Mouse (Mus musculus): ENCODE data around the gene Hist1h1e. TPM values are rescaled to one million over a fixed set of nuclear protein-coding genes. Genes with fewer than 3 reads are reported as not detected.

Hist1h1e gene
- polyA plus RNA-seq, 1 experiment from 2014 or later = 17.6 TPM

- Histone ChIP-seq H3K4me2 (replicated peaks; ENCODE audit: low read depth, low read length) (no peak overlapping the region), H3K36me3 (ENCODE audit: control insufficient read depth, insufficient read depth, low read length) (no peaks in the 10 kb centered on the region), H3K9me3 (ENCODE audit: control insufficient read depth, low read length) (no peaks in the 10 kb centered on the region), H3K4me3 (ENCODE audit: low read length) (no peak overlapping the region), H3K27ac (ENCODE audit: low read depth, low read length) (0 out of 2 replicates have a peak overlapping the region, but pooled peaks have one; percentile 19), H3K4me1 (ENCODE audit: control insufficient read depth, insufficient read depth, low read length) (no peaks in the 10 kb centered on the region), H3K9ac (ENCODE audit: low read depth, low read length) (no peak overlapping the region), H3K27me3 (ENCODE audit: control insufficient read depth, insufficient read depth, low read length) (no peaks in the 10 kb centered on the region)
- peak; percentile 49; the same call in 1 of the 2 replicates for ATAC-seq (ENCODE audit: low FRiP score, low TSS enrichment)
- 55% methylated on average over 3 of the region's 3 CpGs for WGBS
These were observed 10.7 kb downstream of the Hist1h1e start for GRCm38 (mm10) chr13:23611638-23612037.

GRCm38 (mm10) chr13:23610393-23610792 lies 12.0 kb downstream of the Hist1h1e start:
- H3K27me3 ChIP-seq (ENCODE audit: control insufficient read depth, insufficient read depth, low read length) = no peaks in the 10 kb centered on the region
- H3K4me3 ChIP-seq (ENCODE audit: low read length) = no peak overlapping the region
- H3K27ac ChIP-seq (ENCODE audit: low read depth, low read length) = no peak overlapping the region
- ATAC-seq (ENCODE audit: low FRiP score, low TSS enrichment) = no peak
- H3K9me3 ChIP-seq (ENCODE audit: control insufficient read depth, low read length) = no peaks in the 10 kb centered on the region
- no peak overlapping the region for H3K9ac ChIP-seq (ENCODE audit: low read depth, low read length)
- H3K4me2 ChIP-seq (replicated peaks; ENCODE audit: low read depth, low read length) = no peak overlapping the region
- H3K36me3 ChIP-seq (ENCODE audit: control insufficient read depth, insufficient read depth, low read length) = no peaks in the 10 kb centered on the region
- H3K4me1 ChIP-seq (ENCODE audit: control insufficient read depth, insufficient read depth, low read length) = no peaks in the 10 kb centered on the region
- 76% methylated on average over 2 of the region's 2 CpGs for WGBS

- H3K27ac ChIP-seq (ENCODE audit: low read depth, low read length) = no peak overlapping the region
- H3K9ac ChIP-seq (ENCODE audit: low read depth, low read length) = no peak overlapping the region
- no peaks in the 10 kb centered on the region for H3K9me3 ChIP-seq (ENCODE audit: control insufficient read depth, low read length)
- no peaks in the 10 kb centered on the region for H3K36me3 ChIP-seq (ENCODE audit: control insufficient read depth, insufficient read depth, low read length)
- no peaks in the 10 kb centered on the region for H3K27me3 ChIP-seq (ENCODE audit: control insufficient read depth, insufficient read depth, low read length)
- no peak overlapping the region for H3K4me3 ChIP-seq (ENCODE audit: low read length)
- no peaks in the 10 kb centered on the region for H3K4me1 ChIP-seq (ENCODE audit: control insufficient read depth, insufficient read depth, low read length)
- no peak overlapping the region for H3K4me2 ChIP-seq (replicated peaks; ENCODE audit: low read depth, low read length)
- ATAC-seq (ENCODE audit: low FRiP score, low TSS enrichment) = no peak
These were observed 12.5 kb downstream of the Hist1h1e start for GRCm38 (mm10) chr13:23609844-23610243.

- H3K27ac ChIP-seq (ENCODE audit: low read depth, low read length) = no peak overlapping the region
- no peaks in the 10 kb centered on the region for H3K4me1 ChIP-seq (ENCODE audit: control insufficient read depth, insufficient read depth, low read length)
- no peak overlapping the region for H3K9ac ChIP-seq (ENCODE audit: low read depth, low read length)
- no peak for ATAC-seq (ENCODE audit: low FRiP score, low TSS enrichment)
- no peaks in the 10 kb centered on the region for H3K36me3 ChIP-seq (ENCODE audit: control insufficient read depth, insufficient read depth, low read length)
- H3K4me2 ChIP-seq (replicated peaks; ENCODE audit: low read depth, low read length) = no peak overlapping the region
- H3K4me3 ChIP-seq (ENCODE audit: low read length) = no peak overlapping the region
- H3K9me3 ChIP-seq (ENCODE audit: control insufficient read depth, low read length) = no peaks in the 10 kb centered on the region
- WGBS = 75% methylated on average over 4 of the region's 4 CpGs
- H3K27me3 ChIP-seq (ENCODE audit: control insufficient read depth, insufficient read depth, low read length) = no peaks in the 10 kb centered on the region
These were observed 13.1 kb downstream of the Hist1h1e start for GRCm38 (mm10) chr13:23609209-23609608.

GRCm38 (mm10) chr13:23605052-23605451 lies 17.3 kb downstream of the Hist1h1e start:
- H3K27ac ChIP-seq (ENCODE audit: low read depth, low read length) = no peak overlapping the region
- WGBS = 90% methylated on average over 3 of the region's 3 CpGs
- 0 out of 2 replicates have a peak, but pooled peaks have one; percentile 64 for ATAC-seq (ENCODE audit: low FRiP score, low TSS enrichment)

GRCm38 (mm10) chr13:23604452-23604851 lies 17.9 kb downstream of the Hist1h1e start:
- no peak overlapping the region for H3K4me2 ChIP-seq (replicated peaks; ENCODE audit: low read depth, low read length)
- no peaks in the 10 kb centered on the region for H3K27me3 ChIP-seq (ENCODE audit: control insufficient read depth, insufficient read depth, low read length)
- 31% methylated on average over 3 of the region's 3 CpGs for WGBS
- H3K27ac ChIP-seq (ENCODE audit: low read depth, low read length) = no peak overlapping the region
- no peaks in the 10 kb centered on the region for H3K9me3 ChIP-seq (ENCODE audit: control insufficient read depth, low read length)
- peak; percentile 83; the same call in 1 of the 2 replicates for ATAC-seq (ENCODE audit: low FRiP score, low TSS enrichment)
- H3K9ac ChIP-seq (ENCODE audit: low read depth, low read length) = no peak overlapping the region
- no peaks in the 10 kb centered on the region for H3K36me3 ChIP-seq (ENCODE audit: control insufficient read depth, insufficient read depth, low read length)
- no peak overlapping the region for H3K4me3 ChIP-seq (ENCODE audit: low read length)
- no peaks in the 10 kb centered on the region for H3K4me1 ChIP-seq (ENCODE audit: control insufficient read depth, insufficient read depth, low read length)

More at GRCm38 (mm10) chr13:23605052-23605451, 17.3 kb downstream of the Hist1h1e start:
- no peak overlapping the region for H3K4me2 ChIP-seq (replicated peaks; ENCODE audit: low read depth, low read length)
- H3K36me3 ChIP-seq (ENCODE audit: control insufficient read depth, insufficient read depth, low read length) = no peaks in the 10 kb centered on the region
- no peaks in the 10 kb centered on the region for H3K27me3 ChIP-seq (ENCODE audit: control insufficient read depth, insufficient read depth, low read length)
- H3K4me1 ChIP-seq (ENCODE audit: control insufficient read depth, insufficient read depth, low read length) = no peaks in the 10 kb centered on the region
- no peak overlapping the region for H3K4me3 ChIP-seq (ENCODE audit: low read length)
- no peak overlapping the region for H3K9ac ChIP-seq (ENCODE audit: low read depth, low read length)
- no peaks in the 10 kb centered on the region for H3K9me3 ChIP-seq (ENCODE audit: control insufficient read depth, low read length)

GRCm38 (mm10) chr13:23603182-23603699 lies 19.1 kb downstream of the Hist1h1e start:
- Histone ChIP-seq H3K9me3 (ENCODE audit: control insufficient read depth, low read length) (no peaks in the 10 kb centered on the region), H3K36me3 (ENCODE audit: control insufficient read depth, insufficient read depth, low read length) (no peaks in the 10 kb centered on the region), H3K27ac (ENCODE audit: low read depth, low read length) (no peak overlapping the region), H3K4me1 (ENCODE audit: control insufficient read depth, insufficient read depth, low read length) (no peaks in the 10 kb centered on the region), H3K4me2 (replicated peaks; ENCODE audit: low read depth, low read length) (no peak overlapping the region), H3K9ac (ENCODE audit: low read depth, low read length) (no peak overlapping the region), H3K4me3 (ENCODE audit: low read length) (no peak overlapping the region), H3K27me3 (ENCODE audit: control insufficient read depth, insufficient read depth, low read length) (no peaks in the 10 kb centered on the region)
- 78% methylated on average over 7 of the region's 7 CpGs for WGBS
- no peak for ATAC-seq (ENCODE audit: low FRiP score, low TSS enrichment)

GRCm38 (mm10) chr13:23597957-23598356 lies 24.4 kb downstream of the Hist1h1e start:
- peak; percentile 77; the same call in 1 of the 2 replicates for ATAC-seq (ENCODE audit: low FRiP score, low TSS enrichment)
- 8% methylated on average over 9 of the region's 9 CpGs for whole genome bisulfite sequencing
- Histone ChIP-seq H3K4me2 (replicated peaks; ENCODE audit: low read depth, low read length) (no peak overlapping the region), H3K27me3 (ENCODE audit: control insufficient read depth, insufficient read depth, low read length) (no peaks in the 10 kb centered on the region), H3K9ac (ENCODE audit: low read depth, low read length) (no peak overlapping the region), H3K4me3 (ENCODE audit: low read length) (no peak overlapping the region), H3K9me3 (ENCODE audit: control insufficient read depth, low read length) (no peaks in the 10 kb centered on the region), H3K36me3 (ENCODE audit: control insufficient read depth, insufficient read depth, low read length) (no peaks in the 10 kb centered on the region), H3K27ac (ENCODE audit: low read depth, low read length) (no peak overlapping the region), H3K4me1 (ENCODE audit: control insufficient read depth, insufficient read depth, low read length) (no peaks in the 10 kb centered on the region)

GRCm38 (mm10) chr13:23595622-23596372 lies 26.6 kb downstream of the Hist1h1e start:
- H3K4me3 ChIP-seq (ENCODE audit: low read length) = no peak overlapping the region
- 88% methylated on average over 7 of the region's 7 CpGs for WGBS
- H3K27ac ChIP-seq (ENCODE audit: low read depth, low read length) = no peak overlapping the region
- H3K9ac ChIP-seq (ENCODE audit: low read depth, low read length) = no peak overlapping the region
- H3K9me3 ChIP-seq (ENCODE audit: control insufficient read depth, low read length) = no peaks in the 10 kb centered on the region
- H3K36me3 ChIP-seq (ENCODE audit: control insufficient read depth, insufficient read depth, low read length) = no peaks in the 10 kb centered on the region
- ATAC-seq (ENCODE audit: low FRiP score, low TSS enrichment) = no peak
- H3K27me3 ChIP-seq (ENCODE audit: control insufficient read depth, insufficient read depth, low read length) = no peaks in the 10 kb centered on the region
- no peaks in the 10 kb centered on the region for H3K4me1 ChIP-seq (ENCODE audit: control insufficient read depth, insufficient read depth, low read length)
- no peak overlapping the region for H3K4me2 ChIP-seq (replicated peaks; ENCODE audit: low read depth, low read length)

Measured in kidney, embryonic 14.5 days (tissue).